Mouse (Mus musculus): Measurements from ENCODE around the gene P4hb. TPM values are rescaled to one million over a fixed set of nuclear protein-coding genes. Genes with fewer than 3 reads are reported as not detected.
A peak's percentile ranks its signal among the peaks of the same experiment; 100 is the strongest.

P4hb gene
- polyA plus RNA-seq, 1 experiment = 105 TPM

- peak overlapping the region; percentile 79 for H3K27ac ChIP-seq (ENCODE audit: insufficient read depth, low read length)
- TF ChIP-seq POLR2A (IDR thresholded peaks at IDR 0.05; ENCODE audit: borderline replicate concordance, insufficient read depth, low read length) = no peak
- TF ChIP-seq CTCF (IDR thresholded peaks at IDR 0.05; ENCODE audit: borderline replicate concordance, insufficient read depth, low read depth, low read length) = no peak
- DNase-seq = no peak
- H3K4me3 ChIP-seq (replicated peaks; ENCODE audit: insufficient read depth, low read depth, low read length) = peak overlapping the region; percentile 95
- peaks cover 12% of the 10 kb centered on the region for H3K4me1 ChIP-seq (ENCODE audit: control insufficient read depth, insufficient read depth, low read length)
- H3K27me3 ChIP-seq (ENCODE audit: control insufficient read depth, insufficient read depth, low read length) = no peaks in the 10 kb centered on the region
- 60% methylated on average over 11 of the region's 11 CpGs for WGBS
Measured at GRCm38 (mm10) chr11:120549986-120550809, 22.9 kb downstream of the P4hb start.

- Histone ChIP-seq H3K4me3 (replicated peaks; ENCODE audit: insufficient read depth, low read depth, low read length) (peak within 1 kb of the TSS; percentile 95), H3K4me1 (ENCODE audit: control insufficient read depth, insufficient read depth, low read length) (peaks cover 12% of the 10 kb centered on the region), H3K27ac (ENCODE audit: insufficient read depth, low read length) (peak within 1 kb of the TSS; percentile 79), H3K27me3 (ENCODE audit: control insufficient read depth, insufficient read depth, low read length) (no peaks in the 10 kb centered on the region)
- 1% methylated on average over 81 of the region's 87 CpGs for WGBS
- TF ChIP-seq POLR2A (IDR thresholded peaks at IDR 0.05; ENCODE audit: borderline replicate concordance, insufficient read depth, low read length) (peak; percentile 82), CTCF (IDR thresholded peaks at IDR 0.05; ENCODE audit: borderline replicate concordance, insufficient read depth, low read depth, low read length) (no peak)
- peak; percentile 93 to 95 for DNase-seq
Measured at GRCm38 (mm10) chr11:120549168-120549945, 23.7 kb downstream of the P4hb start, which contains the start of gene Mcrip1. Mcrip1 (minus strand) TSS chr11:120549727.

GRCm38 (mm10) chr11:120548786-120549167 lies 24.3 kb downstream of the P4hb start:
- no peaks in the 10 kb centered on the region for H3K27me3 ChIP-seq (ENCODE audit: control insufficient read depth, insufficient read depth, low read length)
- H3K4me3 ChIP-seq (replicated peaks; ENCODE audit: insufficient read depth, low read depth, low read length) = peak overlapping the region; percentile 88
- peak overlapping the region; percentile 52; the same call in 1 of the 2 replicates for H3K27ac ChIP-seq (ENCODE audit: insufficient read depth, low read length)
- no peak for TF ChIP-seq CTCF (IDR thresholded peaks at IDR 0.05; ENCODE audit: borderline replicate concordance, insufficient read depth, low read depth, low read length)
- TF ChIP-seq POLR2A (IDR thresholded peaks at IDR 0.05; ENCODE audit: borderline replicate concordance, insufficient read depth, low read length) = no peak
- peak in 1 of 2 experiments; percentile 15 for DNase-seq
- peaks cover 12% of the 10 kb centered on the region for H3K4me1 ChIP-seq (ENCODE audit: control insufficient read depth, insufficient read depth, low read length)
- under 1% methylated on average over 7 of the region's 7 CpGs for WGBS

DNA sequence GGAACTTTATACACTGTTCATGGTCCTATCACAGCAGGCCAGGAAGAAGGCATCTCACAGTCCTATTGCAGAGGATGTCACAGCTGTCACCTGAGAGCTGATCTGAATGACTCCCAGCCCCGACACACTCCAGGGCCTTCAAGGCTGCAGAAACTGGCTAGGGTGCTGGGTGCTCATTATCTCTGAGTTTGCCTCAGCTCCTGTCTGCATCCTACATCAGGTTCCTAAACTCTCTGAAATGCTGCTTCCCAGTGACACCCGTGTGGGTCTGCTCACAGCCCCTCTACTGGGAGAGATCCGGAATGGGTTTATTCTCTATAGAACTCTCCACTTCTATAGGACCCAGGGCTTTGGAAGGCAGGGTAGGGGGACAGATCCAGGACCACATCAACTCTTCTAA lies 24.8 kb downstream of the P4hb start:
- 79% methylated on average over 3 of the region's 3 CpGs for WGBS
- DNase-seq = no peak
- H3K27me3 ChIP-seq (ENCODE audit: control insufficient read depth, insufficient read depth, low read length) = no peaks in the 10 kb centered on the region
- no peak overlapping the region for H3K27ac ChIP-seq (ENCODE audit: insufficient read depth, low read length)
- peaks cover 12% of the 10 kb centered on the region for H3K4me1 ChIP-seq (ENCODE audit: control insufficient read depth, insufficient read depth, low read length)
- no peak overlapping the region for H3K4me3 ChIP-seq (replicated peaks; ENCODE audit: insufficient read depth, low read depth, low read length)
- TF ChIP-seq POLR2A (IDR thresholded peaks at IDR 0.05; ENCODE audit: borderline replicate concordance, insufficient read depth, low read length) = no peak
- TF ChIP-seq CTCF (IDR thresholded peaks at IDR 0.05; ENCODE audit: borderline replicate concordance, insufficient read depth, low read depth, low read length) = no peak

GRCm38 (mm10) chr11:120547469-120547868 lies 25.6 kb downstream of the P4hb start:
- peaks cover 10% of the 10 kb centered on the region for H3K4me1 ChIP-seq (ENCODE audit: control insufficient read depth, insufficient read depth, low read length)
- H3K27ac ChIP-seq (ENCODE audit: insufficient read depth, low read length) = no peak overlapping the region
- H3K4me3 ChIP-seq (replicated peaks; ENCODE audit: insufficient read depth, low read depth, low read length) = no peak overlapping the region
- no peak for DNase-seq
- WGBS = 51% methylated on average over 2 of the region's 2 CpGs
- no peaks in the 10 kb centered on the region for H3K27me3 ChIP-seq (ENCODE audit: control insufficient read depth, insufficient read depth, low read length)
- TF ChIP-seq CTCF (IDR thresholded peaks at IDR 0.05; ENCODE audit: borderline replicate concordance, insufficient read depth, low read depth, low read length) (no peak), POLR2A (IDR thresholded peaks at IDR 0.05; ENCODE audit: borderline replicate concordance, insufficient read depth, low read length) (no peak)

GRCm38 (mm10) chr11:120545964-120546363 lies 27.1 kb downstream of the P4hb start:
- no peak for TF ChIP-seq CTCF (IDR thresholded peaks at IDR 0.05; ENCODE audit: borderline replicate concordance, insufficient read depth, low read depth, low read length)
- no peak for TF ChIP-seq POLR2A (IDR thresholded peaks at IDR 0.05; ENCODE audit: borderline replicate concordance, insufficient read depth, low read length)
- Histone ChIP-seq H3K27me3 (ENCODE audit: control insufficient read depth, insufficient read depth, low read length) (no peaks in the 10 kb centered on the region), H3K27ac (ENCODE audit: insufficient read depth, low read length) (no peak overlapping the region), H3K4me1 (ENCODE audit: control insufficient read depth, insufficient read depth, low read length) (peaks cover 10% of the 10 kb centered on the region), H3K4me3 (replicated peaks; ENCODE audit: insufficient read depth, low read depth, low read length) (no peak overlapping the region)
- DNase-seq = no peak
- WGBS = 70% methylated on average over 3 of the region's 3 CpGs

- TF ChIP-seq CTCF (IDR thresholded peaks at IDR 0.05; ENCODE audit: borderline replicate concordance, insufficient read depth, low read depth, low read length) (no peak), POLR2A (IDR thresholded peaks at IDR 0.05; ENCODE audit: borderline replicate concordance, insufficient read depth, low read length) (no peak)
- no peak for DNase-seq
- Histone ChIP-seq H3K4me1 (ENCODE audit: control insufficient read depth, insufficient read depth, low read length) (peaks cover 26% of the 10 kb centered on the region), H3K4me3 (replicated peaks; ENCODE audit: insufficient read depth, low read depth, low read length) (no peak overlapping the region), H3K27me3 (ENCODE audit: control insufficient read depth, insufficient read depth, low read length) (no peaks in the 10 kb centered on the region), H3K27ac (ENCODE audit: insufficient read depth, low read length) (no peak overlapping the region)
- 82% methylated on average over 6 of the region's 6 CpGs for WGBS
Measured at GRCm38 (mm10) chr11:120542376-120542775, 30.7 kb downstream of the P4hb start.

Data from cerebellum, adult 2 months (tissue).